Mouse (Mus musculus): ENCODE measurements around the gene Hecw1. TPM values are rescaled to one million over a fixed set of nuclear protein-coding genes. Genes with fewer than 3 reads are reported as not detected.
"Not testable (repeated sequence)": the region's sequence is repeated elsewhere in the genome, so short reads cannot be mapped to it uniquely, and the experiment has no call there.

The Hecw1 gene
- polyA plus RNA-seq, 1 experiment from 2014 or later, result 1.0 TPM

- Histone ChIP-seq H3K27ac (replicated peaks) (no peak overlapping the region), H3K4me2 (replicated peaks) (no peak overlapping the region), H3K36me3 (no peaks in the 10 kb centered on the region), H3K9me3 (replicated peaks) (no peaks in the 10 kb centered on the region), H3K9ac (no peak overlapping the region), H3K27me3 (no peaks in the 10 kb centered on the region), H3K4me3 (replicated peaks) (no peak overlapping the region), H3K4me1 (no peaks in the 10 kb centered on the region)
- WGBS, result 94% methylated on average over 3 of the region's 3 CpGs
- no peak for ATAC-seq (ENCODE audit: insufficient number of reproducible peaks, low FRiP score, low TSS enrichment, low read depth)
Measured at GRCm38 (mm10) chr13:14365546-14365945, 157.5 kb downstream of the Hecw1 start.

- Histone ChIP-seq H3K4me3 (replicated peaks) (no peak overlapping the region), H3K27ac (replicated peaks) (no peak overlapping the region), H3K27me3 (no peaks in the 10 kb centered on the region), H3K4me1 (no peaks in the 10 kb centered on the region), H3K36me3 (no peaks in the 10 kb centered on the region), H3K9ac (no peak overlapping the region), H3K9me3 (replicated peaks) (no peaks in the 10 kb centered on the region), H3K4me2 (replicated peaks) (no peak overlapping the region)
- no peak for ATAC-seq (ENCODE audit: insufficient number of reproducible peaks, low FRiP score, low TSS enrichment, low read depth)
- 91% methylated on average over 1 of the region's 1 CpGs for WGBS
Measured at GRCm38 (mm10) chr13:14327252-14327651, 195.8 kb downstream of the Hecw1 start.

- Histone ChIP-seq H3K4me2 (replicated peaks) (no peak overlapping the region), H3K9me3 (replicated peaks) (no peaks in the 10 kb centered on the region), H3K4me3 (replicated peaks) (no peak overlapping the region), H3K9ac (no peak overlapping the region), H3K4me1 (no peaks in the 10 kb centered on the region), H3K36me3 (no peaks in the 10 kb centered on the region), H3K27ac (replicated peaks) (no peak overlapping the region), H3K27me3 (no peaks in the 10 kb centered on the region)
- 31% methylated on average over 8 of the region's 8 CpGs for WGBS
- no peak for ATAC-seq (ENCODE audit: insufficient number of reproducible peaks, low FRiP score, low TSS enrichment, low read depth)
Measured at GRCm38 (mm10) chr13:14306617-14307016, 216.4 kb downstream of the Hecw1 start.

GRCm38 (mm10) chr13:14304103-14304502 lies 218.9 kb downstream of the Hecw1 start:
- WGBS, result 88% methylated on average over 1 of the region's 1 CpGs
- no peak overlapping the region for H3K4me2 ChIP-seq (replicated peaks)
- H3K36me3 ChIP-seq, result no peaks in the 10 kb centered on the region
- H3K9ac ChIP-seq, result no peak overlapping the region
- ATAC-seq (ENCODE audit: insufficient number of reproducible peaks, low FRiP score, low TSS enrichment, low read depth), result no peak
- H3K27me3 ChIP-seq, result no peaks in the 10 kb centered on the region
- H3K27ac ChIP-seq (replicated peaks), result no peak overlapping the region
- no peaks in the 10 kb centered on the region for H3K4me1 ChIP-seq
- no peaks in the 10 kb centered on the region for H3K9me3 ChIP-seq (replicated peaks)
- H3K4me3 ChIP-seq (replicated peaks), result no peak overlapping the region

- no peaks in the 10 kb centered on the region for H3K9me3 ChIP-seq (replicated peaks)
- no peak overlapping the region for H3K4me3 ChIP-seq (replicated peaks)
- no peaks in the 10 kb centered on the region for H3K36me3 ChIP-seq
- H3K4me2 ChIP-seq (replicated peaks), result no peak overlapping the region
- no peak for ATAC-seq (ENCODE audit: insufficient number of reproducible peaks, low FRiP score, low TSS enrichment, low read depth)
- H3K4me1 ChIP-seq, result no peaks in the 10 kb centered on the region
- no peaks in the 10 kb centered on the region for H3K27me3 ChIP-seq
- 57% methylated on average over 2 of the region's 2 CpGs for WGBS
- no peak overlapping the region for H3K9ac ChIP-seq
- H3K27ac ChIP-seq (replicated peaks), result no peak overlapping the region
Measured at GRCm38 (mm10) chr13:14302921-14303320, 220.1 kb downstream of the Hecw1 start.

GRCm38 (mm10) chr13:14290016-14290415 lies 233.0 kb downstream of the Hecw1 start:
- H3K4me2 ChIP-seq (replicated peaks), result no peak overlapping the region
- 62% methylated on average over 1 of the region's 1 CpGs for WGBS
- H3K27me3 ChIP-seq, result no peaks in the 10 kb centered on the region
- ATAC-seq (ENCODE audit: insufficient number of reproducible peaks, low FRiP score, low TSS enrichment, low read depth), result no peak
- H3K27ac ChIP-seq (replicated peaks), result no peak overlapping the region
- no peak overlapping the region for H3K4me3 ChIP-seq (replicated peaks)
- H3K4me1 ChIP-seq, result no peaks in the 10 kb centered on the region
- no peaks in the 10 kb centered on the region for H3K9me3 ChIP-seq (replicated peaks)
- H3K36me3 ChIP-seq, result no peaks in the 10 kb centered on the region
- H3K9ac ChIP-seq, result no peak overlapping the region

GRCm38 (mm10) chr13:14271476-14271875 lies 251.6 kb downstream of the Hecw1 start:
- Histone ChIP-seq H3K4me1 (no peaks in the 10 kb centered on the region), H3K9ac (no peak overlapping the region), H3K27ac (replicated peaks) (no peak overlapping the region), H3K4me2 (replicated peaks) (no peak overlapping the region), H3K4me3 (replicated peaks) (no peak overlapping the region), H3K27me3 (no peaks in the 10 kb centered on the region), H3K36me3 (no peaks in the 10 kb centered on the region), H3K9me3 (replicated peaks) (no peaks in the 10 kb centered on the region)
- ATAC-seq (ENCODE audit: insufficient number of reproducible peaks, low FRiP score, low TSS enrichment, low read depth), result no peak

GRCm38 (mm10) chr13:14260939-14261338 lies 262.1 kb downstream of the Hecw1 start:
- H3K4me3 ChIP-seq (replicated peaks); H3K9ac ChIP-seq; ATAC-seq (ENCODE audit: insufficient number of reproducible peaks, low FRiP score, low TSS enrichment, low read depth); H3K27ac ChIP-seq (replicated peaks); H3K27me3 ChIP-seq; H3K4me2 ChIP-seq (replicated peaks); H3K36me3 ChIP-seq; H3K9me3 ChIP-seq (replicated peaks); H3K4me1 ChIP-seq: not testable (repeated sequence)
- 19% methylated on average over 9 of the region's 9 CpGs for WGBS

- no peaks in the 10 kb centered on the region for H3K9me3 ChIP-seq (replicated peaks)
- no peak overlapping the region for H3K4me2 ChIP-seq (replicated peaks)
- no peak overlapping the region for H3K27ac ChIP-seq (replicated peaks)
- no peak overlapping the region for H3K9ac ChIP-seq
- H3K36me3 ChIP-seq, result no peaks in the 10 kb centered on the region
- ATAC-seq (ENCODE audit: insufficient number of reproducible peaks, low FRiP score, low TSS enrichment, low read depth), result no peak
- H3K27me3 ChIP-seq, result no peaks in the 10 kb centered on the region
- no peaks in the 10 kb centered on the region for H3K4me1 ChIP-seq
- H3K4me3 ChIP-seq (replicated peaks), result no peak overlapping the region
- WGBS, result 51% methylated on average over 2 of the region's 2 CpGs
Measured at GRCm38 (mm10) chr13:14245946-14246345, 277.1 kb downstream of the Hecw1 start.

- no peak for ATAC-seq (ENCODE audit: insufficient number of reproducible peaks, low FRiP score, low TSS enrichment, low read depth)
- 72% methylated on average over 3 of the region's 3 CpGs for WGBS
- no peak overlapping the region for H3K4me3 ChIP-seq (replicated peaks)
Measured at GRCm38 (mm10) chr13:14179669-14180068, 343.4 kb downstream of the Hecw1 start.

GRCm38 (mm10) chr13:14177989-14178388 lies 345.0 kb downstream of the Hecw1 start:
- ATAC-seq (ENCODE audit: insufficient number of reproducible peaks, low FRiP score, low TSS enrichment, low read depth), result no peak
- no peaks in the 10 kb centered on the region for H3K9me3 ChIP-seq (replicated peaks)

More at GRCm38 (mm10) chr13:14179669-14180068, 343.4 kb downstream of the Hecw1 start:
- Histone ChIP-seq H3K4me2 (replicated peaks) (no peak overlapping the region), H3K36me3 (no peaks in the 10 kb centered on the region; the same call in 1 of the 2 replicates), H3K9me3 (replicated peaks) (no peaks in the 10 kb centered on the region), H3K27ac (replicated peaks) (no peak overlapping the region), H3K27me3 (no peaks in the 10 kb centered on the region), H3K4me1 (no peaks in the 10 kb centered on the region), H3K9ac (no peak overlapping the region)

More at GRCm38 (mm10) chr13:14177989-14178388, 345.0 kb downstream of the Hecw1 start:
- Histone ChIP-seq H3K4me1 (no peaks in the 10 kb centered on the region), H3K9ac (no peak overlapping the region), H3K27me3 (no peaks in the 10 kb centered on the region), H3K27ac (replicated peaks) (no peak overlapping the region), H3K36me3 (no peaks in the 10 kb centered on the region; the same call in 1 of the 2 replicates), H3K4me3 (replicated peaks) (no peak overlapping the region), H3K4me2 (replicated peaks) (no peak overlapping the region)
- 86% methylated on average over 1 of the region's 1 CpGs for WGBS

Measured in embryonic facial prominence, embryonic 15.5 days (tissue).